Mouse (Mus musculus) lung, postnatal 14 days (tissue): ENCODE measurements around the gene Ppp4c.
A peak's percentile ranks its signal among the peaks of the same experiment; 100 is the strongest.

Source experiments
- DNase-seq: peaks from one replicate; pipeline ENCODE4 v3.0.0; 2021

Ppp4c gene

DNA sequence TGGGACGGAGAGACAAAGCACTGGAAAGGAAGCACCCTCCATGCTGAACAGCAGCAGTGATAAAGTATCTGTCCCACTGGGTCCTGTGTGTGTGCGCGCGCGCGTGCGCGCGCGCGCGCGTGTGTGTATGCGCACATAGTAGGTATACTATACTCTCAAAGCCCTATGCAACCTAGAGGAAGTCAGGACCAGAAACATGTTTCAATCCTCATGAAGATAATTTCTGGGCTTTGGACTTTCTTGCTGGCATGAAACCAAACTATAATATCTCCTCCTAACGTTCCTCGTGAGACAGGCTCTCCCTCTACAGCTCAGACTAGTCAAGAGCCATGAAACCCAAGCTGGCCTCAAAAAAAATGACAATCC, 8.7 kb upstream of the Ppp4c start:
- DNase-seq, result no peak

DNA sequence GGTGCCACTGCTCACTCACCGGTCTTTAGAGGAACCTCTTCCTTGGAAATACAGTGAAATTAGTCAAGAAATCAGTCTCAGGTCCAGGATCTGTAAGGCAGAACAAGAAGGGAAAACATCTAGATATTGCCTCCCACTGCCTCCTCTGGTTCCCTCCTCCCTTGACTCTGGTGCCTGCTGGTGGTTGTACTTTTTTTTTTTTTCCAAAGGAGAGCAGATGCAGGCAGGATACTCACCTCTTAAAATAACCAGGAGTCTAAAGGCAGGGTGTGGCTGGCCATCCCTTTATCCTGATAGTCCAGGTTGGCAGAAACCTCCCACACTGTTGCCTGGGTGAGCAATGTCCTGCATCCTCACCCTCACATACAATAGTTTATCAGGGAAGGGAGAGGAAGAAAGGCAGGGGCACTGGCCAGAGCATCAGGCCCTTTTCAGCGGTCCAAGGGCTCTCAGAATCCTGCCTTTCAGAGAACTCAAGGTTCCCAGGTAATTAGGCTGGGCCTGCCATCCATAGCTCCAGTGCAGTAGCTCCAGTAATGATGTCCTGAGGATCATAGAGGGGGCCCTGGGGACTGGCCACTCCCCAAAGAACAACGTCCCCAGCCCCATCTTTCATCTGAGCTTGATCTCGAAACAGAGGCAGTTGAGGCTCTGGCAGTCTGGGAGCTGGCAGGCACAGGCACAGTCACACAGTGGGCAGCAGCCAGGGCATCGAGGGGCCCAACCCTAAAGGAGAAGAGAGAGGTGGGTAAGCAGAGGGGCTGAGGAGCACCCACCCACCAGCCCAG, 8.2 kb upstream of the Ppp4c start:
- no peak for DNase-seq

DNA sequence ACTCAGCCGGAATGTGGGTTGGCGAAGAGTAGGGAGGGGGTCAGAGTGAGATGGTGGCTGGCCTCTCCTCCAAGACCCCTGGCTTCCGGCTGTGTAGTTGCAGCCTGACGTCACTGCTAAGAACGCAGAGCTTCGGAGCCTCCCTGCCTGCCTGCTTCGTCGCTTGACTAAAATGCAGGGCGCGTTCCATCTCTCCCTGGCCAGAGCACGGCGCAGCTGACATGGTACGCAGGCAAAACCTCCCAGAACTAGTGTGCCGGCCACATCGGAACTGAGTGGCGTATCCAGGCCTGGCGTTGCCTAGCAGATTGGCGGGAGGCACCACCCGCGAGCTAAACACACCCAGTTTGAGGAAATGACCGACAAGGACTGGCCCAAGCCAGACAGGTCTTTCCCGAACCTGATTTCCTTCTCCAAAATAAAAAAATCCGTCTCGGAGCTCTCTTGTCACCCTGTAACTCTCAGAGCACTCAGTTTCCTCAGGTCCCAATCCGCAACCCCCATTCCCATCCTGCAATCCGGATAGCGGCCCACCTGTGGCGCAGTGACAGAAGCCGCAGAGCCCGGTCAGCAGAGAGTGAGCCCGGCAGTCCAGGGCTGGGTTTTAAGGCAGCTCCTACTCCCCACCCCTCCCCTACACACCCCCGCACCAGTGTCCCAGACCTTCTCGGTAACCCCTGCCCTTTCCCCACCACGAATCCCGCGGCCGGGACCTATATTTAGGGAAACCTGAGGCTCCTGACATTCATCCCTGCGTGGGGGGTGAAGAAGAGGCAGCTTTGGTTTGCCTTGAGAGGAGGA, 7.4 kb upstream of the Ppp4c start:
- no peak for DNase-seq

DNA sequence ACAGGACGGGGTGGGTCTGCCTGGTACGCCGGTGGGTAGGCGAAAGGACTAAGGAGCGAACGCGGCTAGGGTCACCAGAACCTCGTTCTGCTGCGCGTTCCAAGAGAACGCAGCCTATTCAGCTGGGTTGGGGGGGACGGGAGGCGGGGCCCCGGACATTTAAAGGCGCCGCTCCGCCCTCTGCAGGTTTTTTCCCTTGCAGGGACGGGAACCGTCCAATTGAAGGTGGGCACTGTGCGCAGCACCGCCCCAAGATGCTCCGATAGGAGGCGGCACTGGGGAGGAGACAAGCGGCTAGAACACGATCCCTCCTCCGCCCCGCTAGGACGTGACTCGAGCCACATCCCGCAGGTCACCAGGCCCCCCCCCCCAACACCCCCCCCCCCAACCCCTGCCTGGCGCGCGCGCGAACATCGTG, 6.8 kb upstream of the Ppp4c start:
- peak; percentile 97 for DNase-seq

DNA sequence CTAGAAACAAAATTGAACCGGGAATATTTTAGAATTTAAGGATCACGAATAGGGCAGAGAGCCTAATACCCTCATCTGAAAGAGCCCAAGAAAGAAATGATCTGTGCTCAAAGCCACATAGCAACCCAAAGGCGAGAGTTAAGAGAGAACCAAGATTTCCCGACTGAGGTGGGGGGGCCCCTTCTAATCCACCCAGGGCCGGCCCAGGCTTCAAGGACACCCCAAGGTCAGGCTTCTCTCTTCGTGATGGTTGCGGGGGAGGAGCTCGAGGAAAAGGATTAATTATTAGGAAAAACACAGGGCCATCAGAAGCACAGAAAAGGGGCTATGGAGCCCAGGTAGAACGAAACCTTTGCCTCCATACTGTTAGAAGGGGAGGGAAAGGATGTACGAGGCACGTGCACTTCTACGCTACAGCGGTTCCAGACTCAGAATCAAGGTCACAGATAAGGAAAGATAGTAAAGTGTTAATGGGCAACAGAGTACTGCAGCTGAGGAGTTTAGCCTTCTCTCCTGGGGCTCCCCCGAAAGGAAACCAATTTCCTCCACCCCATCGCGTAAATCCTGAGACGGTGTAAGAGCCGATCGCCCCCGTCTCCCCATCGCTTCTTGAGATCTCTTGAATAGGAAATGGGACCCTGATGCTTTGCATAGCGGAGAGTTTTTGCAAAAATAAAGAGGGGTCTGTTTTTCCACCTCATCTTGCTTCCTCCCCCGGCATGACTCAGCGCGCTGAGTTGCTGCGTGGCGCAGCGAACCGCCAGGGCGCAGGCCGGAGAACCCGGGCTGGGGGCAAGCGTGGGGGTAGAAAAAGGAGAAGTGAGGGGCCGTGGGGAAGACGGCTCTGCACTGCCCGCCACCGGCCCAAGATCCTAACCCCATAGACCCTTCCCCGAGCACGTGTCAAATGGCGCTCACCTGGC, 6.1 kb upstream of the Ppp4c start:
- DNase-seq, result no peak

DNA sequence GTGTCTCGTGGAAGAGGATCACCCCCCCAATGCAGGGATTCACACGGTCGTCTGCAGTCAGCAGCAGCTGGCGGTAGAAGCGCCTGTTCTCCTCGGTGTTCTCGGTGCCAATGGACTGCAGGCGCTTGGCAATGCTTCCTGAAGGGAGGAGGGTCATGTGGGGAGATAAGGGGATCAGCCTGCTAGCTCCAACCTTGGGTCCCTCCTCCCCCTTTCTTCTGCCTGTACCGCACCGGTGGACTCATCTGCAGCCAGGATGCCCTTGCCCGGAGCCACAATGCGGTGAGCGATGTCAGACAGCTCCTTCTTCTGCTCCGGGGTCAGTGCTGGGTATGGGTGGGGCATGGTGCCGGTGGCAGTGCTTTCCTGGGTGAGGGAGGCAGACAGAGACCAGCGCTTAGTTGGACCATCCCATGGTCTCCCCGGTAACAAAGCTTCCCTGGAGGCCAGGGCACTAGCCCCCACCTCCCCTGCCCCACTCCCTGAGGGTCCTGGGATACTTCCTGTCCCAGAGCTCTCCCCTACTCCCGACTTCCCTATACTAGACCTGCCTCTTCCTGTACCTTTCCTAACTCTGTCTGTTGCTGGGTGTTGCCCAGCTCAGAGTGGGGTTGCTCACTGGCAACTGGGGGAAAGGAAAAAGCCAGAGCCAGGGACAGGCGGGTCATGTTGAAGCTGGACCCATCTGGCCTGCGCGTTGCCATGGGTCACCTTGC, 5.3 kb upstream of the Ppp4c start, which contains the start of gene Fam57b:
Gene Fam57b (plus strand): TSS at position 258 of the 716 bp plus-strand sequence.
- no peak for DNase-seq

DNA sequence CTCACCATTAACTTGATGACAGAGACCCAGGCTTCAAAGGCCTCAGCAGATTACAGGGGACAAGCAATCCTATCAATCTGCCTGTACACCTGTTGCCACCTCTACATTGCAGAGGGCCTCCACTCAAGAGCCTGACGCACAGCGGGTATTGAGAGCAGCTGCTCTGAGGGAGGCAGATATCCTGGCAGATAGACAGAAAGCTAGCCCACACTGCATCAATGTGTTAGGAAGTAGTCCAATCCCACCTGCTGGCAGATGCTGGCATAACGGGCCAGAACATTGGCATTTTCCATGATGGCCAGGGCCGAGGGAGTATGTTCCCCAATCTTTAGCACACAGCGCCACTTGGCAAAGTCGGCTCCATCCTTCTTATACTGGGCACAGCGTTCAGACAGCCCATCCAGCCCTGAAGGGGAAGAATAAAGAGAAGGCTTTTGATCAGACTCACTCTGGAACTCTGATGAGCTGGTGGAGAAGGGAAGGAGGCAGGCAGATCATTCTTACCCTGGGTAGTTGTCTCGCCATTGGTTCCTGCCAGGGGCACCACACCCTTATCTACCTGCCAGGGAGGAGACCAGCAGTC, 4.1 kb upstream of the Ppp4c start:
- no peak for DNase-seq

DNA sequence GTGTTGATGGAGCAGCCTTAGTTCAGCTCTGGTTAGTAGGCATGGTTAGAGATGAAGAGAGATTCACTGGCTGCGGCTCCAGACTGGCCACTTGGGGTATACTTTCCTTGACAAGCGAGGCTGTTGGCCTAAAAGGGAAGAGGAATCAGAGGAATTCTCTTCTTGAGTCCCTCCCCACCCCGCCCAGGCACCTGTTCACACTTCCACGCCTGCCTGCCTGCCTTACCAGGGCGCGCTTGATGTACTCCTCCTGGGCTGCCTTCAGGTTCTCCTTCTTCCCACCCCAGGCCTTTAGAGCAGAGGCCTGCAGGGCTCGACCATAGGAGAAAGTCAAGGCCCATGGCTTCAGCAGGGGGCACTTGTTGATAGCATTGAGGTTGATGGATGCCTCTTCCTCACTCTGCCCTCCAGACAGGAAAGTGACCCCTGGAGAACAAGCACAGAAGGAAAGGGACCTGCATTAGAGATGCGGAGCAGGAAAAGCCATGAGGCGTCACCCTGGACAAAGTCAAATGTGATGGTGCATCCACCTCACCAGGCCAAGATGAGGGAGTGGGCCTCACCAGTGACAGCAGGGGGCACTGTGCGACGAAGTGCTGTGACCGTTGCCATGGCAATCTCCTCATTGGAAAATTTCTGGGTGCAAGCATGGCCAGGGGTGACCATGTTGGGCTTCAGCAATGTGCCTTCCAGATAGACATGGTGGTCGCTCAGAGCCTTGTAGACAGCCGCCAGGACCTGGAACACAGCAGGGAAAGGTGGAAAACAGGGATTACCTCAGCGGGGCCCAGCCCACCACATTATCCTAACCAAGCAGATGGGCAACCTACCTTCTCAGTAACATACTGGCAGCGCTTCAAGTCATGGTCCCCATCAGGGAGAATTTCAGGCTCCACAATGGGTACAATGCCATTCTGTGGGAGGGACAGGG, 3.4 kb upstream of the Ppp4c start:
- no peak for DNase-seq

DNA sequence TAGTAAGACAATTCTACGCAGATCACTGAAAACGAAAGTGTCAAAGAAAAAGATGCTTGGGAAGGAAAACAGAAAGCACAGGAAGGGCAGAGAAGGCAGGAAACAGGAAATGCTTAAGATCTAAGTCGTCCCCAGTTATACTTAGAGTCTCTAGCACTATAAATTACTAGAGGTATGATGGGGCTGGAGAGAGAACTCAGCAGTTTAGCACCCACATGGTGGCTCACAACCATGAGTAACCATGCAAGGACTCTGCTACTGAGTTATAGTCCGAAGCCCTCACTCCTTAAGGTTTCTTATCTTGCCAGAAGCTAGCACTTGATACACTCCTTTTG, 1.9 kb upstream of the Ppp4c start:
- no peak for DNase-seq

DNA sequence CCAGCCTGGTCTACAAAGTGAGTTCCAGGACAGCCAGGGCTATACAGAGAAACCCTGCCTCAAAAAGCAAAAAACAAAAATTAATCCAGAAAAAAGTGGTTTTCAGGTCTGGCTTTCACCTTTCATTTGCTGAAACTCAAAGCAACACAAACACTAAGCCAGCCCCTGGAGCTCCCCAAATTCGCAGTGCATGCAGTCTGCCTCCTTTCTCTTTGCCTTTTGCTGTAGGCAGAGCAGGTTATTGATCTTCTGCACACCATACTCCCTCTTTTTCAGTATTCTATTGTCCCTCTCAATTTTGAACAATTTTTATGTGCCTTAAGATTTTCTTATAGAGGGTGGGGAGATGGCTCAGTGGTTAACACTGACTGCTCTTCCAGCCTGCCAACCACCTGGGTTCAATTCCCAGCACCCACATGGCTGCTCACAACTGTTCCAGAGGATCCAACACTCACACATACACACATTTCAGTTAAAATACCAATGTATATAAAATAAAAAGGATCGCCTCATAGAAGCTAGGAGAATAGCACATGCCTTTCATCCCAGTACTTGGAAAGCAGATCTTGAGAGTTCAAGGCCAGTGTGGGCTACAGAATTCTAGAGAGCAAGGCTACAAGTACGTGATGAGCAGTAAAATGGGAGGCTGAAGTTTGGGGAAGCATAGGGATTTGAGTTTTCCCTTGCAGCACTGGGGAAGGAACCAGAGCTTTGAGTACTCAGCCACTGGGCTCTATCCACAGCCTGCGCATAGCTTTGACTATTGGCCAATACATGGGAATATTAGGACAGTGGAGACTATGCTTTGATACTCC, 1.4 kb upstream of the Ppp4c start:
- no peak for DNase-seq

DNA sequence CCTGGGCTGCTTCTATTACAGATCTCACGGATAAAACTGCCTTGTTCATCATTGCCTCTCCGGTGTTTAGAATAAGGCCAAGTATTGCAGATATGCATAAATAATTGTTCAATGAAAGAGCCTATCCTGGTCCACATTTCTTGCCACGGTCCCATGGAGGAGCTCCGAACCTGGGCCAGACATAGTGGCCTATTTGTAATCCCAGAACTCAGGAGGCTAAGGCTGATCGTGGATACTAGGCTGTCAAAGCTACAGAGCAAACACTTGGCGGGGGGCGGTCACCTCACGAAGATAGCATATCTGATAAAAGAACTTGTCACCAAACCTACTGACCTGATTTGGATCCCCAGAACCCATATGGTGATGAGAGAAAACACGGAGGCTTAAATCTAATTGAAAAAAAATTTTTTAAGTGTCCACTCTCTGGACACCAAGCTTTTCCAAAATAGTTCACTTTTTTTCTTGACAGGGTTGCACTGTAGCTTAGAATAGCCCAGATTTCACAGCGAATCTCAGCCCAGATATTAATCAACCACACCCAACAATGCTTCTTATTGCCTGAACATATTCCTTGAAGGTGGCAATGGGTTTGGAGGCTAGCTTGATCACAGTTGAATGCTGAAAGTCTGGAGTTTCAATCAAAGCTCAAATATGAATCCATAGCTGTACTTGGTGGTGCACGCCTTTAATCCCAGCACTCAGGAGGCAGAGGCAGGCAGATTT, 586 bp upstream of the Ppp4c start:
- DNase-seq, result no peak

DNA sequence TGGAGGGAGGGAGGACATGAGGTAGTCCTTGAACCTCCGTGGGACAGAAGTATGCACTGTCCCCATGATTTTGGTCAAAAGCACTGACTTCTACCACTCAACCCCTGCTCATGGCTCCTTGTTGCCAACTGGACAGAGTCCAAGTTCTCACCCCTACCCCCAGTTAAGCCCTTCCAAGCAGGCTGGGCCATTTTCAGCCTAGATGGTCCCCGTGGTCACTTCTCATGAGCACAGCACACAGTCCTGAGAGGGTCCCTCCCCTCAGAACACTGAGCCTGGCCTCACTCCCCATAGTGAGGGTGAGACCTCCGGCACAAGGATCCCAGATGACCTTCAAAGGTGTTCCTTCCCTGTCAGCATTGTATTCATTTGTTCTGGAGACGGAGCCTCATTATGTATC, 3.2 kb downstream of the Ppp4c start:
- no peak for DNase-seq

DNA sequence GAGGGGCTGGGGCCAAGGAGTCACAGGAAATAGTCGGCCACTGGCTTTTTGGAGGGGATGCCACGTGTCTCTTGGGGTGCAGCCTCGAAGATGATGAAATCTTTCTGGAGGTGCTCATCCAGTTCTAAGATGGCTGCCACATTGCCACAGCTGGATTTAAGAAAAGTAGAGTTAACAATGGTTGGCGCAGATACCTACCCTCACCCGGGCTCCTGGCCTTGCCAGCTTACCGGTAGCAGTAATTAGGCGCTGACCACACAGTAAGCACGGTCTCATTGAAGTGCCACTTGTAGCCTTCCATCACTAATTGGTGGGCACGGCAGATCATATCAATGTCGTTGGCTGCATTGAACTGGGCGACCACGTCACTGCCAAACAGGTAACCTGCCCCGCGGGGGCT, 6.2 kb downstream of the Ppp4c start:
- DNase-seq, result no peak

DNA sequence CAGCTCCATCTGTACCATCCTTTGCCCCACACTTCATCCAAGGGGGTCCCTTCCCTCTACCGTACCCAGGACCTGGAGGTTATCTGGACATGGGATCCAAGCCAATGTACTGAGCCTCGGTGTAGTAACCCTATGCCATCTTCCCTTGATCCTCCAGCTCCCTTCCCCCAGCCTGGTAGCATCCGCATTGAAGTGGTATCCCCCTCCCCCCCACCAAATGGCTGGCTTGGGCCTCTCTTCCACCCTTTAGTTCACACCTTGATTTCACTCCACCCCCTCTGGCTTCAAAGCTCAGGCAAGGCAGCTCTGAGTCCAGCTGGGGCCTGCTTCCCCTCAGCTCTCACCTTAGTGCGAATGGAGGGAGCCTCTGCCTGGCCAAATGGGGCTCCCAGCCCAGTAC, 7.2 kb downstream of the Ppp4c start:
- no peak for DNase-seq

DNA sequence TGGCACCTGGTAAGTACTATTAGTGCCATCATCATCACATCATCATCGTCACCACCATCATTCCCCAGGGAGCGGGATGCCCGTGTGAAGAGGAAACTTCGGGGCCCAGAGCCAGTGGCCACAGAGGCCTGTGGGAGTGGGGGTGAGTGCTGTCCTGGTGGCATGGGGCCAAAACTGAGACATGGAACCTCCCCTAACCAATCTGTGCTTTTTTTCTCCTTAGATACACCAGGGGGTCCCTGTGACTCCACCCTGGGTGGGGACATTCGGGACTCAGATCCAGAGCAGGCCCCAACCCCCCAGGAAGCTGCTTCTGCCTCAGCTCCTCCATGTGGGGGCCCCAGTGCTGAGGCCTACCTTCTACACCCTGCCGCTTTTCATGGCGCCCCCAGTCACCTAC, 7.8 kb downstream of the Ppp4c start:
- no peak for DNase-seq

DNA sequence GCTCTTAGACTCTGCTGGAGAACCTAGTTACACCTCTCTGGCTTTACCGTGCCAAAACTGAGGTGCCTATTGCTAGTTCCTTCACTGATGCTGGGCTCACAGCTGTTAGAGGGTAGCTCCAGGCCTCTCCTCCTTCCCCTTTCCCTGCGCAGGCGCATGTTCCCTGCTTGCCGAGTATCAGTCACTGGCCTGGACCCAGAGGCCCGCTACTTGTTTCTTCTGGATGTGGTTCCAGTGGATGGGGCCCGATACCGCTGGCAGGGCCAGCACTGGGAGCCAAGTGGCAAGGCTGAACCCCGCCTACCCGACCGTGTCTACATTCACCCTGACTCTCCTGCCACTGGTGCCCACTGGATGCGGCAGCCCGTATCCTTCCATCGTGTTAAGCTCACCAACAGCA, 9.6 kb downstream of the Ppp4c start:
- no peak for DNase-seq

DNA sequence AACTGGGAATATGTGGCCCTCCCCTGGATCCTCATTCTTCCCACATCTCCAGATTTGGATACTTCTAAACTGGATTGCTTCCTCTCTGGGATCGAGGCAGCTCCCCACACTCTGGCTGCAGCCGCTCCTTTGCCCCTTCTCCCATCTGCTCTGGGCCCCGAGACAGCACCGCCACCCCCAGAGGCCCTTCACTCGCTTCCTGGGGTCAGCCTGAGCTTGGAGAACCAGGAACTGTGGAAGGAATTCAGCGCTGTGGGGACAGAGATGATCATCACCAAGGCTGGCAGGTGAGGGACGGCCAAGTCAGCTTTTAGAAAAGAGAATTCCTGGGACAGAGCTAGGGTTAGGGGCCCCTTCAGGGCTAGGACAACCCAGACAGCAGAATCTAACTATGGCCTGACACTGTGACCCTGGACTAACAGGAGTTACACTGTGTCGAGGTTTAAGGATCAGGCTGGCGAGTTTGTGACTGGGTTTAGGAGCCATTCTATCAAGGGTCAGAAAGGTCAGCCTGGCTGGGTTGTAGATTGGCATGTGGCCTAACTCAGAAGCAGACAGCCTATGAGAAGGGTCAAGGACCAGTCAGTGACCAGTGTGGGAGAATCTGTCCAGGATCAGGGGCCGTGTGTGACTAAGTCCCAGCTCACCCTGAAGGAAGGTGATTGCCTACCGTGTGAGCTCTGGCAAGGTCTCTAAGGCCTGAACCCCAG, 10.5 kb downstream of the Ppp4c start:
- no peak for DNase-seq

DNA sequence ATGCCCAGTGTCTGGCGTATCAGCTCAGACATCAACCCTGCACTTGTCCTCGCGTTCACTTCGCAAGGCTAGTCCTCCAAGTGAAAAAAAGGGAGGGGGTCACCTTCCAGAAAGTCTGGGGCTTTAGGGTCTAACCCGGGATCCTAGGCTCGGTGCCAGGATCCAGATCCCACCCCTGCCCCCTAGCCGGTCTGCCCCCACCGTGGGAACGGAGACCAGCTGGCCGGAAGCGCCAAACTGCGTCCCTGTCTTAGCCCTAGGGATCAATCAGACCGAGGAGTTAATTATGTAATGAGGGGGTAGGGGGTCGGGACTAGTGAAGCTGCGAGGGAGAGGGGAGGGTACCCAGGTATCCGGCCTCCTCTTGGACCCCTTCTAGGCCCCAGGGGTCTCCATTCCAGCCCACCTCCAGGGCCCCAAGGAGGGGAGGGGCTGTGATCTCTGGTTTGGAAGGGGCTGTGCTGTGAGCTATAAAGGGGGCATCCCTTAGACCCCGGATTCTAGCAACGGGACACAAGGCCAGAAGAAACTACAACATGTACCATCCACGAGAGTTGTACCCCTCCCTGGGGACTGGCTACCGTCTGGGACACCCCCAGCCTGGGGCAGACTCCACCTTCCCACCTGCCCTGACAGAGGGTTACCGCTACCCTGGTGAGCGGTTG, 11.2 kb downstream of the Ppp4c start, which contains the start of gene Tbx6:
Gene Tbx6 (plus strand): TSS at position 513 of the 665 bp plus-strand sequence.
- DNase-seq, result no peak
